Mouse (Mus musculus) limb, embryonic 11.5 days (tissue): Measurements from ENCODE around the gene Melk. TPM values are rescaled to one million over a fixed set of nuclear protein-coding genes. Genes with fewer than 3 reads are reported as not detected.

Experiments
- ATAC-seq: fragments of 200-750 bp; cut with Nextera tagmentation; 2 replicates; pipeline ENCODE4 v1.8.0; 2017; ENCODE audit warnings: low read depth; ENCODE audit not compliant: insufficient number of reproducible peaks, low FRiP score, low TSS enrichment
- DNase-seq: peaks from one replicate; pipeline ENCODE4 v3.0.0-alpha.2; 2015; ENCODE audit warnings: low spot score
- H3K27ac ChIP-seq: fragments of 300-500 bp; sonication (generic); replicated peaks from 2 replicates; pipeline ENCODE4 v1.5.1; 2014; ENCODE audit warnings: low read depth, mild to moderate bottlenecking, low read length
- H3K27me3 ChIP-seq: fragments of 300-500 bp; sonication (generic); 2 replicates; pipeline ENCODE4 v1.6.1; 2014; ENCODE audit warnings: mild to moderate bottlenecking, low read length, mixed read lengths; ENCODE audit not compliant: control insufficient read depth, insufficient read depth
- H3K36me3 ChIP-seq: fragments of 300-500 bp; sonication (generic); 2 replicates; pipeline ENCODE4 v1.6.1; 2014; ENCODE audit warnings: mild to moderate bottlenecking, low read length, moderate library complexity, mixed read lengths; ENCODE audit not compliant: control insufficient read depth, insufficient read depth
- H3K4me1 ChIP-seq: fragments of 300-500 bp; sonication (generic); 2 replicates; pipeline ENCODE4 v1.6.1; 2014; ENCODE audit warnings: low read length, mixed read lengths; ENCODE audit not compliant: control insufficient read depth, insufficient read depth
- H3K4me2 ChIP-seq: fragments of 300-500 bp; sonication (generic); 2 replicates; pipeline ENCODE4 v1.6.1; 2014; ENCODE audit warnings: low read depth, mild to moderate bottlenecking, moderate library complexity; ENCODE audit not compliant: severe bottlenecking
- H3K4me3 ChIP-seq: fragments of 300-500 bp; sonication (generic); 2 replicates; pipeline ENCODE4 v1.5.1; 2014; ENCODE audit warnings: low read depth, low read length
- H3K9ac ChIP-seq: fragments of 300-500 bp; sonication (generic); 2 replicates; pipeline ENCODE4 v1.6.1; 2014; ENCODE audit warnings: mild to moderate bottlenecking, low read length
- H3K9me3 ChIP-seq: fragments of 300-500 bp; sonication (generic); 2 replicates; pipeline ENCODE4 v1.6.1; 2016; ENCODE audit warnings: low read length; ENCODE audit not compliant: control insufficient read depth
- WGBS: fragments of 180-500 bp; shearing (Covaris S2); extraction: QIAGEN DNeasy Blood & Tissue Kit; methylation state at CpG from one replicate; pipeline ENCODE4 v1.1.7; 2014; 5-methylcytosine and 5-hydroxymethylcytosine counted together
- polyA plus RNA-seq: library from polyadenylated mRNA; unstranded; fragments of >200 nt; fragmentation: Nextera tagmentation; extraction: Ambion mirVana; gene quantifications from 2 replicates; pipeline ENCODE4 v1.2.1, GENCODE M21; 2014

The Melk gene
- polyA plus RNA-seq, 1 experiment from 2014 or later: 63.8 TPM

DNA sequence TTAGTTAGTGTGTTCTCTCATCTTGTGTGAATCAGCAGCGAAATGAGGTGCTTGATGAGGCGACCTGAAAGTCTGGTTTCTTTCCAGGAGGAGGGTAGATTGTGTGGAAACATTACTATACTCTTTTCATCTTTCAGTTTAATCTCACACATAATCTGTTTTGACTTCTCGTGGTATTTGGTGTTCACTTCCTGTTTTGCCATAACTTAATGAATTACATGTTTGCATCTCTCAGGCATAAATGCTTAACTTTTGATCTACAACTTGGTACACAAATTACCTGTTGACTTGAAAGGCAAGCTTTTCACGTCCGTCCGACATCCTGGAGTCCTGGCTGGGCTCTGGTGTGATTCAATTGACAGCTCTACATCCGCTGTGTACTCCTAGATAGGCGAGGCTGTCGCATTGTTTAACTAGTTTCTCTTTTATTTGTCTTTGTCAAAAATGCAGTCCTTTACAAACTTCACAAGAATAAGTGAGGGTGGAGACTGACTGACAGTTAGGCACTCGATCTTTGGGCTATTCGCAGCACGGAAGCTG lies 15.7 kb downstream of the Melk start:
- H3K4me1 ChIP-seq: no peaks in the 10 kb centered on the region
- H3K27ac ChIP-seq: no peak overlapping the region
- no peak overlapping the region for H3K4me3 ChIP-seq
- WGBS: 80% methylated on average over 12 of the region's 12 CpGs
- ATAC-seq: no peak
- H3K27me3 ChIP-seq: no peaks in the 10 kb centered on the region
- peaks cover 7% of the 10 kb centered on the region for H3K36me3 ChIP-seq
- no peak overlapping the region for H3K9ac ChIP-seq
- no peak overlapping the region for H3K4me2 ChIP-seq
- H3K9me3 ChIP-seq: no peaks in the 10 kb centered on the region
- no peak for DNase-seq

DNA sequence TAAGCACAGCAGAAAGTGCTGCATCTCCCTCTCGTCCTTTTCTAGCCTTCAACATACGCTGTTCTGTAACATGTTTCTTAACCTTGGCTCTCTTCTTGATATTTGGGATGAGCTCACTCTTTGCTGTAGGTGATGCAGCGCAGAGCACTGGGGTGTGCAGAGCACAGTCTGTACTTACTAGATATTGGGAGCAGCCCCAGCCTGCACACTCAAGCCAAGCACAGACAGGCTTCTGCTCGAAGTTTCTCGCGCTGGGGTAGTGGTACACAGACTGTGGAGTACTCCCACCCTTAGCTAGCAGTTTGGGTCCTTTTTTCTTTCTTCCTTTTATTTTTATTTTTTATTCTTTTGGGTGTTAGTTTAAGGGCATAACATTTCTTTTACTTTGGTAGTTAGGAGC lies 19.8 kb downstream of the Melk start:
- Histone ChIP-seq H3K27ac (no peak overlapping the region), H3K27me3 (no peaks in the 10 kb centered on the region), H3K36me3 (peaks cover 4% of the 10 kb centered on the region; the same call in 1 of the 2 replicates), H3K4me1 (no peaks in the 10 kb centered on the region), H3K9me3 (no peaks in the 10 kb centered on the region), H3K4me3 (no peak overlapping the region), H3K4me2 (no peak overlapping the region), H3K9ac (no peak overlapping the region)
- ATAC-seq (no peak), DNase-seq (no peak)
- 95% methylated on average over 6 of the region's 6 CpGs for WGBS

DNA sequence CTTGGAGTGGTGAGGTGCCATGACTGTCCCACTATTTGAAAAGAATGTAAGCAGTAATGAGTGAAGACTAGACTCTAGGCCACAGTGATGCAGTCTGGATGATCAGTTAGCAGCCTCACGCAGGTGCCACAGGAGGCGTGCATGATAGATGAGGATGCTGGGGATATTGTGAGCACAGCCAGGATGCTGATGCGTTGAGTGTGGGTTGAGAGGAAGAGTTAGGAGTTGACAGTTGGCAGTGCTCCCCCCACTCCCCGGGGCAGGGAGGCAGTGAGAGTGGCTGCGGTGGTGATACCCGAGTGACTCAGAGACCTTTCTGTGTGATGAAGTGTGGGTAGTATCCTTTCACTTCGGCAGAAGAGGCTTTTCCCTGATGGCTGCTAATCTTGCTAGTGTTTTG lies 21.4 kb downstream of the Melk start:
- H3K36me3 ChIP-seq: peaks cover 6% of the 10 kb centered on the region
- 97% methylated on average over 7 of the region's 7 CpGs for WGBS
- DNase-seq: no peak
- no peak overlapping the region for H3K4me2 ChIP-seq
- H3K4me3 ChIP-seq: no peak overlapping the region
- ATAC-seq: no peak
- H3K4me1 ChIP-seq: no peaks in the 10 kb centered on the region
- no peak overlapping the region for H3K27ac ChIP-seq
- H3K27me3 ChIP-seq: no peaks in the 10 kb centered on the region
- no peaks in the 10 kb centered on the region for H3K9me3 ChIP-seq
- no peak overlapping the region for H3K9ac ChIP-seq

DNA sequence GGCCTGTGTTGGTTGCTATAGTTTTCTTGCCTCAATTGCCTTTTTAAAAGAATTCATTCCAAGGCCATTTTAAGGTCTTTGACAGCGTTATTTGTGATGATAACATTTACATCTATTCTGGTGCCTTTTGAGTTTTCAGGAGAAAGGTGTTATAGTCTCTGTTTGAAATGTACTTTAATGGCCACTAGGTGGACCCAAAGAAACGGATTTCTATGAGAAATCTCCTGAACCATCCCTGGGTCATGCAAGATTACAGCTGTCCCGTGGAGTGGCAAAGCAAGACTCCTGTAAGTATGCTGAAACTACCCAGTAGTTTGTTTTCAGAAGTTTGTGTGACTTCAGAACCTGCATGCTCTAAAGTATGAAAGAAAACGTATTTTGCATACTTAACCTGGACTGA lies 24.8 kb downstream of the Melk start:
- no peak overlapping the region for H3K4me3 ChIP-seq
- DNase-seq: no peak
- no peak overlapping the region for H3K27ac ChIP-seq
- WGBS: 58% methylated on average over 4 of the region's 4 CpGs
- H3K4me2 ChIP-seq: no peak overlapping the region; the same call in 1 of the 2 replicates
- no peaks in the 10 kb centered on the region for H3K27me3 ChIP-seq
- H3K9ac ChIP-seq: no peak overlapping the region
- no peak for ATAC-seq
- no peaks in the 10 kb centered on the region for H3K9me3 ChIP-seq
- H3K4me1 ChIP-seq: no peaks in the 10 kb centered on the region
- H3K36me3 ChIP-seq: peaks cover 6% of the 10 kb centered on the region

DNA sequence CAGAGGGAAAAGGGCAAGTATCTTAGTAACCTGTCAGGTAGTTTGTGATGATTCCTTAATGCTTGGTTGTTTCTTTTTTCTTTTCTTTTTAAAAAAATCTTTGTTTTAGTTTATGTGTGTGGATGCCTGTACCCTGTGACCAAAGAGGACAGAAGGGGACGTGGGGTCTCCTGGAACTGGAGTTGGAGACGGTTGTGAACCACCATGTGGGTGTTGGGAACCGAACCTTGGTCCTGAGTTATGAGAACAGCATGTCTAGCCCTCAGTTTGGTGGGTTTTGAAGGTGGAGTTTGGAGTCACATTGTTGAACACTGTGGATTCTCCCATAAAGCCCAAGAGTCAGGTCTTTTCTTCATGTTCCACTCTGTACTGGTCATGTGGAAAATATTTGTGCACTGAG lies 26.0 kb downstream of the Melk start:
- Histone ChIP-seq H3K4me1 (no peaks in the 10 kb centered on the region), H3K27me3 (no peaks in the 10 kb centered on the region), H3K4me3 (no peak overlapping the region), H3K9ac (no peak overlapping the region), H3K36me3 (peaks cover 3% of the 10 kb centered on the region), H3K4me2 (no peak overlapping the region), H3K9me3 (no peaks in the 10 kb centered on the region), H3K27ac (no peak overlapping the region)
- no peak for DNase-seq
- no peak for ATAC-seq
- 90% methylated on average over 3 of the region's 3 CpGs for WGBS

DNA sequence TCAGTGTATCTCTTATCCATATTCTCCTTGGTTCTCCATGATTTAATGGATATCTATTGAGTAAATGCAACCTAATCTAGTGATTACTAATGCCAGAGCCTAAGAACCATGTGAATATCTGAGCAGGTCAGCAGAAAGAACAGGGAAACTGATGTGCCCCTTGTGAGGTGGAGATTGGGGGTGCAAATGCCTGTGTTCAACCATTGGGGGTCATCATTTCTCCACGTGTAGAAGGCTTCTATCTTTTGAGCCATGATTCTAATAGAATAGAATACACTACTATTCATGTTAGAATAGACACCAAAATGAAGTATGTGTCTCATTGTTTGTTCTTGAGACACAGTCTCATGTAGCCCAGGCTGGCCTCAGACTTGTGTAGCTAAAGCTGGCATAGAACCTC lies 27.3 kb downstream of the Melk start:
- no peak overlapping the region for H3K4me3 ChIP-seq
- no peak overlapping the region for H3K27ac ChIP-seq
- no peaks in the 10 kb centered on the region for H3K4me1 ChIP-seq
- H3K4me2 ChIP-seq: no peak overlapping the region
- no peak overlapping the region for H3K9ac ChIP-seq
- H3K27me3 ChIP-seq: no peaks in the 10 kb centered on the region
- 86% methylated on average over 1 of the region's 1 CpGs for WGBS
- H3K9me3 ChIP-seq: no peaks in the 10 kb centered on the region
- no peak for ATAC-seq
- peaks cover 3% of the 10 kb centered on the region for H3K36me3 ChIP-seq
- DNase-seq: no peak

DNA sequence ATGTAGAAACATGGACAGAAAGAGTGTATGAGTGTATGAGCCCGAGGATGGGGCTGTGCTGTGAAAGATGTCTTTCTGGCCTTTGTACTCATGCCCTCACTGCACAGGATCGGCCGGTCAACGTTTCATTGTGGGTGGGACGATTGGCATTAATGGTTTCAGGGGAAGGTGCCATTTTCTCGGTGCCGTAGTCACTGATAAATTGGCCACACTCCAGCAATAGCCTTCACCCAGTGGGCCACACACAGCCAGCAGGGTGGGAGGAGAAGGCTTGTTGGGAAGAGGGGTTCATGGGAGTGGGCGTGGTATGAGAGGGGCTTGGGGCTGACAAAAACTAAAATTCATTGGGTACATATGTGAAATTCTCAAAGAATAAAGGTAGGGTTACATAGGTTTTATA lies 34.3 kb downstream of the Melk start:
- H3K4me1 ChIP-seq: no peaks in the 10 kb centered on the region
- ATAC-seq (no peak), DNase-seq (no peak)
- H3K4me2 ChIP-seq: no peak overlapping the region
- WGBS: 91% methylated on average over 8 of the region's 8 CpGs
- no peak overlapping the region for H3K4me3 ChIP-seq
- H3K27me3 ChIP-seq: no peaks in the 10 kb centered on the region
- no peak overlapping the region for H3K27ac ChIP-seq
- H3K36me3 ChIP-seq: no peaks in the 10 kb centered on the region; the same call in 1 of the 2 replicates
- H3K9me3 ChIP-seq: no peaks in the 10 kb centered on the region
- H3K9ac ChIP-seq: no peak overlapping the region

DNA sequence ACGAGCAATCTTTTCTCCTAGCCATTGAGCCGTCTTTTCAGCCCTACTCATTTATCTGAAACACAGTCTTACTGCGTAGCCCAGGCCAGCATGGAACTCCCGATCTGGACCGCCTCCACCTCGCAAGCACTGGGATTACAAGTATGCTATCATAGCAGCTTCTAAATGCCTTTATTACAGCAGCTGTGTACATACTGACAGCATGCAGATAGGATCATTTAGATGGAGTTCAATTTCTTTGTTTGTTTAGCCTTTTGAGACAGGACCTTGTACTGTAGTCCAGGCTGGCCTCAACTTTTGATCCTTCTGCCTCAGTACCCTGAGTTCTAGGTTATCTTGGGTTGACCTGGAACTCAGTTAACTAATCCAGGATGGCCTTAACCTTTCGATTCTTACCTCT lies 61.0 kb downstream of the Melk start:
- 95% methylated on average over 7 of the region's 7 CpGs for WGBS
- H3K36me3 ChIP-seq: no peaks in the 10 kb centered on the region; the same call in 1 of the 2 replicates
- no peaks in the 10 kb centered on the region for H3K4me1 ChIP-seq
- no peak overlapping the region for H3K4me3 ChIP-seq
- no peak overlapping the region for H3K27ac ChIP-seq
- H3K4me2 ChIP-seq: no peak overlapping the region
- no peaks in the 10 kb centered on the region for H3K27me3 ChIP-seq
- no peak for ATAC-seq
- no peak overlapping the region for H3K9ac ChIP-seq
- no peak for DNase-seq
- no peaks in the 10 kb centered on the region for H3K9me3 ChIP-seq

DNA sequence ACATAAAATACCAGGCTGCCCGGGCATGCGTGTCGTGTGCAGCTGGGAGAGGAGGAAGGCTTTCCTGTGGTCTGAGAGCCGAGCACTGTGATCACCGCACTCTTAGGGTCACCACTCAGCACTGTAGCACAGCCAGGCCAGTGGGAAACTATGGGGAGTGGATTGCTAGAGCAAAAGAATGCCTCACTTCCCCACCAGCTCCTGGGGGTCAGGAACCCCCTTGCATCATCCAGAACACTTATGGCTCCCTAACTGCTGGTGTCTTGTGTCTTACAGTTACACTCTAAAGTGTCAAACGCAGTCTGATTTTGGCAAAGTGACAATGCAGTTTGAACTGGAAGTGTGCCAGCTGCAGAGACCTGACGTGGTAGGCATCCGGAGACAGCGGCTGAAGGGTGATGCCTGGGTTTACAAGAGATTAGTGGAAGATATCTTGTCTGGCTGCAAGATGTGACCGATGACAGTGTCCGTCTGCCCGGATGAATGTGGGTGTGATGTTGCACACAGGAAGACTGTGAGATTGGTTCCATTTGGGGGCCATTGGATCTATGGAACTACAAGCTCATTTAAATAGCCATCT lies 62.8 kb downstream of the Melk start:
- Histone ChIP-seq H3K27me3 (no peaks in the 10 kb centered on the region), H3K9me3 (no peaks in the 10 kb centered on the region), H3K27ac (no peak overlapping the region; the same call in 1 of the 2 replicates), H3K36me3 (no peaks in the 10 kb centered on the region; the same call in 1 of the 2 replicates), H3K4me1 (no peaks in the 10 kb centered on the region), H3K4me2 (no peak overlapping the region), H3K9ac (no peak overlapping the region), H3K4me3 (no peak overlapping the region)
- ATAC-seq (no peak), DNase-seq (no peak)
- 94% methylated on average over 12 of the region's 12 CpGs for WGBS
